ENCODE assay signal across 8 mouse cellular contexts in genomic region chr1:137901211-137901610, GRCm38 (mm10).
A peak's percentile ranks its signal among the peaks of the same experiment; 100 is the strongest.
DNase-seq lines count a peak whose midpoint lies in the region; ATAC-seq and TF ChIP-seq lines count a peak whose summit lies in the region.

No protein-coding gene starts in this region.

- peaks cover 12% of the 10 kb centered on the region; the same call in 1 of the 2 replicates for H3K4me1 ChIP-seq in heart, embryonic 10.5 days
- peaks cover 4% of the 10 kb centered on the region for H3K4me1 ChIP-seq in thymus, adult 2 months (replicated peaks; ENCODE audit: control insufficient read depth, insufficient read depth, low read length)
- no peaks in the 10 kb centered on the region; the same call in none of the 2 replicates for H3K4me1 ChIP-seq in liver, embryonic 16.5 days (ENCODE audit: control insufficient read depth, low read depth, low read length)

- H3K9me3 ChIP-seq in heart, embryonic 10.5 days: no peaks in the 10 kb centered on the region
- H3K9me3 ChIP-seq in liver, embryonic 16.5 days (replicated peaks; ENCODE audit: control insufficient read depth, low read length): no peaks in the 10 kb centered on the region

- H3K4me3 ChIP-seq in heart, embryonic 10.5 days: peak overlapping the region; percentile 81
- no peak overlapping the region for H3K4me3 ChIP-seq in thymus, adult 2 months (ENCODE audit: control insufficient read depth, insufficient read depth, low read length)
- H3K4me3 ChIP-seq in liver, embryonic 16.5 days (ENCODE audit: low read depth, low read length): no peak overlapping the region; the same call in 1 of the 2 replicates

- peak overlapping the region; percentile 79 for H3K4me2 ChIP-seq in liver, embryonic 16.5 days (ENCODE audit: low read depth, low read length)

- no peak for TF ChIP-seq POLR2A in thymus, adult 2 months (IDR thresholded peaks at IDR 0.05; ENCODE audit: control insufficient read depth, extremely low read depth, insufficient read depth, low read length, poor library complexity)

- ATAC-seq in liver, embryonic 16.5 days (ENCODE audit: low read depth): no peak
- ATAC-seq in erythroid progenitor cell, adult 5-6 weeks (replicated peaks; ENCODE audit: low FRiP score, poor library complexity, severe bottlenecking): no peak
- ATAC-seq in megakaryocyte progenitor cell, adult 5-6 weeks (replicated peaks; ENCODE audit: poor library complexity): no peak
- no peak for ATAC-seq in erythroblast, adult 5-6 weeks (replicated peaks; ENCODE audit: low FRiP score, poor library complexity, severe bottlenecking)

- no peaks in the 10 kb centered on the region for H3K36me3 ChIP-seq in heart, embryonic 10.5 days
- H3K36me3 ChIP-seq in thymus, adult 2 months (ENCODE audit: control insufficient read depth, insufficient read depth, low read length): peaks cover 46% of the 10 kb centered on the region
- H3K36me3 ChIP-seq in liver, embryonic 16.5 days (ENCODE audit: control insufficient read depth, insufficient read depth): no peaks in the 10 kb centered on the region

- H3K27ac ChIP-seq in heart, embryonic 10.5 days: peak overlapping the region; percentile 94; the same call in 1 of the 2 replicates
- peak overlapping the region; percentile 35; the same call in 1 of the 2 replicates for H3K27ac ChIP-seq in thymus, adult 2 months (ENCODE audit: control insufficient read depth, insufficient read depth, low read length)
- no peak overlapping the region for H3K27ac ChIP-seq in liver, embryonic 16.5 days (ENCODE audit: low read length)

- no peak for TF ChIP-seq CTCF in thymus, adult 2 months (IDR thresholded peaks at IDR 0.05; ENCODE audit: borderline replicate concordance, control insufficient read depth, extremely low read depth, insufficient read depth, low read length, poor library complexity)

- H3K27me3 ChIP-seq in heart, embryonic 10.5 days (ENCODE audit: insufficient read depth, poor library complexity, severe bottlenecking): no peaks in the 10 kb centered on the region
- H3K27me3 ChIP-seq in thymus, adult 2 months (ENCODE audit: control insufficient read depth, insufficient read depth, low read length): no peaks in the 10 kb centered on the region
- H3K27me3 ChIP-seq in liver, embryonic 16.5 days (ENCODE audit: control insufficient read depth, insufficient read depth, low read depth, low read length): no peaks in the 10 kb centered on the region

- no peak overlapping the region for H3K9ac ChIP-seq in liver, embryonic 16.5 days (ENCODE audit: low read depth, low read length)

- WGBS in heart, embryonic 10.5 days: 77% methylated on average over 5 of the region's 5 CpGs
- WGBS in thymus, adult 2 months: 26% methylated on average over 5 of the region's 5 CpGs
- 61% methylated on average over 5 of the region's 5 CpGs for WGBS in liver, embryonic 16.5 days (ENCODE audit: insufficient replicate concordance)

- no peak for DNase-seq in heart, embryonic 10.5 days (ENCODE audit: low spot score)
- no peak for DNase-seq in heart, adult 11 months
- DNase-seq in thymus, adult 2 months: no peak
- no peak for DNase-seq in thymus, postnatal 10 days (ENCODE audit: low spot score in 2 of 2)
